Mouse (Mus musculus): ENCODE measurements around the gene Gm11011. TPM values are rescaled to one million over a fixed set of nuclear protein-coding genes. Genes with fewer than 3 reads are reported as not detected.
"Not testable (repeated sequence)": the region's sequence is repeated elsewhere in the genome, so short reads cannot be mapped to it uniquely, and the experiment has no call there.

Gm11011 gene
- not detected in 2 replicates for polyA plus RNA-seq (2015; fragmentation: Nextera tagmentation; extraction: Ambion mirVana)

DNA sequence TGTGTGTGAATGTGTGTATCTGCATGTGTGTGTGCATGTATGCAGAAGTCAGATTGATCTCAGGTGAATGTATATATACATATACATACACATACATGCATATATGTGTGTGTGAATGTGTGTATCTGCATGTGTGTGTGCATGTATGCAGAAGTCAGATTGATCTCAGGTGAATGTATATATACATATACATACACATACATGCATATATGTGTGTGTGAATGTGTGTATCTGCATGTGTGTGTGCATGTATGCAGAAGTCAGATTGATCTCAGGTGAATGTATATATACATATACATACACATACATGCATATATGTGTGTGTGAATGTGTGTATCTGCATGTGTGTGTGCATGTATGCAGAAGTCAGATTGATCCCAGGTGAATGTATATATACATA lies at the start of gene Gm11011:
Gm11011 (minus strand) TSS at position 101 of the 400 bp plus-strand sequence.
- H3K27ac ChIP-seq; ATAC-seq; H3K27me3 ChIP-seq (replicated peaks); H3K4me2 ChIP-seq (replicated peaks); H3K9me3 ChIP-seq; H3K36me3 ChIP-seq; H3K9ac ChIP-seq; H3K4me3 ChIP-seq (replicated peaks); H3K4me1 ChIP-seq (replicated peaks): not testable (repeated sequence)

DNA sequence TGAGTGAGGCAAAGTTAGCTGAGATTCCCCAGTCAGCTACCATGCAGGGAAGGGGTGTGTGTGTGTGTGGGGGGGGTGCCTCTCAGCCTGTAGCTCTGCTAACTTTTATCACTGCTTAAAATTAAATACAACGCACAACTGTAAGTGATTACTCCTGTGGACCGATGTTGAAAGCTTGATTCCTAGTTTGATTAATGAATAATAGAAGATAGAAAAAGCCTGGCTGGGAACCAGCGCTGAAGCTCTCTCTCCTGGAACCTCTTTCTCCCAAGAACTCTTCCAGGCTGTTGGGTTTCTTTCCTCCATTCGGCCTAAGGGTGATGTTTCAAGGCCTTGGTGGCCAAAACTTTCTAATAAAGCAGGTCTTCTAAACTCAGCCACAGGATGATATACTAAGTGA lies 48.9 kb upstream of the Gm11011 start:
- H3K9ac ChIP-seq, result peak overlapping the region; percentile 26; the same call in 1 of the 2 replicates
- 34% methylated on average over 4 of the region's 4 CpGs for WGBS
- no peaks in the 10 kb centered on the region for H3K9me3 ChIP-seq
- peak overlapping the region; percentile 83 for H3K4me2 ChIP-seq (replicated peaks)
- H3K27ac ChIP-seq, result peak overlapping the region; percentile 82
- H3K36me3 ChIP-seq, result no peaks in the 10 kb centered on the region
- H3K4me3 ChIP-seq (replicated peaks), result peak overlapping the region; percentile 79
- H3K4me1 ChIP-seq (replicated peaks), result peaks cover 7% of the 10 kb centered on the region; the same call in 1 of the 2 replicates
- no peaks in the 10 kb centered on the region for H3K27me3 ChIP-seq (replicated peaks)
- ATAC-seq, result no peak

DNA sequence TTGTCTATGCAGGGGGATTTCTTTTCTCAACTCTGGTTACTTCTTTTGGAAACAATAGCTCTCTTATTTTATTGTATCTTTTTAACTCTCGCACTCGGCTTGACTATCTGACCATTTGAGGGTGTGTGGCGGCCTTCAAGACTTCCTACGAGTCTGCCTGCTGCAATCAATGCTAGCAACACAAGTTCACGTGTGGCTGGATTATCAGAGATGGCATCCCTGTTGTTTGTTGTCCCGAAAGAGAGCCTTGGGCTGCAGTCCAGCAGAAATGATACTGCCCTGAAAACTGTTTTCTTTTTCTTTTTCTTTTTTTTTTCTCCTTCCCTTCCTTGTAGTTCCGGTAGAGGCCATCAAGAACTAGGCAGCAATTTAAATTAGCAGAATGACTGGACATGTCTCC lies 47.9 kb upstream of the Gm11011 start:
- H3K4me2 ChIP-seq (replicated peaks), result peak overlapping the region; percentile 83
- no peaks in the 10 kb centered on the region for H3K27me3 ChIP-seq (replicated peaks)
- peak overlapping the region; percentile 79 for H3K4me3 ChIP-seq (replicated peaks)
- H3K27ac ChIP-seq, result peak overlapping the region; percentile 96
- ATAC-seq, result no peak
- peak overlapping the region; percentile 93 for H3K9ac ChIP-seq
- no peaks in the 10 kb centered on the region for H3K36me3 ChIP-seq
- peaks cover 3% of the 10 kb centered on the region; the same call in 1 of the 2 replicates for H3K4me1 ChIP-seq (replicated peaks)
- no peaks in the 10 kb centered on the region for H3K9me3 ChIP-seq
- 10% methylated on average over 7 of the region's 7 CpGs for WGBS

DNA sequence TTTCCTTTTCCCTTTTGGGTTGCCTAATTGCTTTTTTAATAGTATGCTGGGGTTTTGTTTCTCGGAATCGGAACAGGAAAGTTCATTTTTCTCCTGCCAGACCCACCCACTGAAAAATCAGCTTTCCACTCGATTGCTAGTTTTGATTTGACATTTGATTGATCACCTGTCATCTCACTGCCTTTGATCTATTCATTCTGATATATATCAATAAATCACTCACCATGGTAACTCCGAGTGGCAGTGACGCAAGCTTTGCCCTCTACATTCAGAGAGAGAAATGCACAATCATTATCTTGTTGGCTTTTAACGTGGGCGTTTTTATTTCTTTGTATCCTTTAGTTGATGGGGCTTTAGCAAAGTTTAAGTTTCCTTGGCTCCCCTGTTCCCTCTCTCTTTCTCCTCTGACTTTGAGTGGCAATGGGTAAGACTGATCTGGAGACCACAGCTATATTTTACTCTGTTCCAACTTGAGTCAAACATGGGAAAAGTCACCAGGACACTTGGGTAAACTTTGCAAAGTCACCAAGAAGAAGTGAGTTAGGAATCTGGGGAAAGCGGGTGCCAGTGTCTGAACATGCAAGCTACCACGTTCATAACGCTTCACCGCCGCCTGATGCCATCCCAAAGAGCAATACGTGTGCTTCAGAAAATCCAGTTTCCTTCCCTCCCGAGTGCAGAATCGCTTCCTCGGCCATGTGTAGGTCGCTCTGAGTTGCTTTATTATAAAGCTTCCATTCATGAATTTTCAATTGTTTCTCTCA lies 47.3 kb upstream of the Gm11011 start:
- Histone ChIP-seq H3K9me3 (no peaks in the 10 kb centered on the region), H3K9ac (peak overlapping the region; percentile 93), H3K27me3 (replicated peaks) (no peaks in the 10 kb centered on the region), H3K4me1 (replicated peaks) (no peaks in the 10 kb centered on the region), H3K4me3 (replicated peaks) (peak overlapping the region; percentile 79), H3K36me3 (no peaks in the 10 kb centered on the region), H3K4me2 (replicated peaks) (peak overlapping the region; percentile 83), H3K27ac (peak overlapping the region; percentile 96)
- 22% methylated on average over 17 of the region's 17 CpGs for WGBS
- no peak for ATAC-seq

DNA sequence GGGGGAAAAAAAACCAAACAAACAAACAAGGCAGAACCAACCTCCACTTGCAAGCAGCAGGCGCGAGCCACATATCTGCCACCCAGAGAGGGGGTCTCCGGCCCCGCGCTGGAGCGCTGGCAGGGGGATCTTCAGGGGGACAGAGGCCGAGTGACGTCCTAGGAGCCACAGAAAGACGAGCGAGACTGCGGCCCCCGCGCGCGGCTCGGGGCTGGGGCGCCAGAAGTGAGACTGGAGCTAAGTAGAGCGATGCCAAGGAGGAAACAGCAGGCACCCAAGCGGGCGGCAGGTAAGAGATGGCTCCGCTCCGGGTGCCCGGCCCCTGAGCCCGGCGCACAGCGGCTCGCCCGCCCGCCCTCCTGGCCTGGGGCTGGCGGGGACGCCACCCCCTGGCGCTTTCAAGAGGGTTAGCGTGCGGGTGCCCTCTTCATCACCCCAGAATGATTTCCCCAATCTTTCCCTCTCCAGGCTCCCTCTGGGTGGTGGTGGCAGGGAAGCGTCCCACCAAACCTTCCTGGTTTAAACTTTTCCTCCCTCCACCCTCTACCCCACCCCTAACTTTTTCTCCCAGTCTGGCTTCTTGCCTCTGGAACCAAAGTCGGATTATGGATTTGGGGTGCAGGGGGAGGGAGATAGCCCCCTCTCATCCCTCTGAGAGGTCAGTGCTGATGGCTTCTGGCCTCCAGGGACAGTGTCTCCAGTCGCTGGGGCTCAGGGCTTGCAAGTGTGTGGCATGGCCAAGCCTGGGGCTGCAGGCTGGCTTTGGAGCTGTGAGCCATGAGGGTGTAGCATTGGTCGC lies 46.1 kb upstream of the Gm11011 start:
- no peaks in the 10 kb centered on the region for H3K9me3 ChIP-seq
- H3K9ac ChIP-seq, result peak overlapping the region; percentile 93
- peak overlapping the region; percentile 96 for H3K27ac ChIP-seq
- H3K4me1 ChIP-seq (replicated peaks), result no peaks in the 10 kb centered on the region
- H3K4me3 ChIP-seq (replicated peaks), result peak overlapping the region; percentile 79
- peak; percentile 42 for ATAC-seq
- peak overlapping the region; percentile 83 for H3K4me2 ChIP-seq (replicated peaks)
- no peaks in the 10 kb centered on the region for H3K36me3 ChIP-seq
- no peaks in the 10 kb centered on the region for H3K27me3 ChIP-seq (replicated peaks)
- 1% methylated on average over 38 of the region's 38 CpGs for WGBS

DNA sequence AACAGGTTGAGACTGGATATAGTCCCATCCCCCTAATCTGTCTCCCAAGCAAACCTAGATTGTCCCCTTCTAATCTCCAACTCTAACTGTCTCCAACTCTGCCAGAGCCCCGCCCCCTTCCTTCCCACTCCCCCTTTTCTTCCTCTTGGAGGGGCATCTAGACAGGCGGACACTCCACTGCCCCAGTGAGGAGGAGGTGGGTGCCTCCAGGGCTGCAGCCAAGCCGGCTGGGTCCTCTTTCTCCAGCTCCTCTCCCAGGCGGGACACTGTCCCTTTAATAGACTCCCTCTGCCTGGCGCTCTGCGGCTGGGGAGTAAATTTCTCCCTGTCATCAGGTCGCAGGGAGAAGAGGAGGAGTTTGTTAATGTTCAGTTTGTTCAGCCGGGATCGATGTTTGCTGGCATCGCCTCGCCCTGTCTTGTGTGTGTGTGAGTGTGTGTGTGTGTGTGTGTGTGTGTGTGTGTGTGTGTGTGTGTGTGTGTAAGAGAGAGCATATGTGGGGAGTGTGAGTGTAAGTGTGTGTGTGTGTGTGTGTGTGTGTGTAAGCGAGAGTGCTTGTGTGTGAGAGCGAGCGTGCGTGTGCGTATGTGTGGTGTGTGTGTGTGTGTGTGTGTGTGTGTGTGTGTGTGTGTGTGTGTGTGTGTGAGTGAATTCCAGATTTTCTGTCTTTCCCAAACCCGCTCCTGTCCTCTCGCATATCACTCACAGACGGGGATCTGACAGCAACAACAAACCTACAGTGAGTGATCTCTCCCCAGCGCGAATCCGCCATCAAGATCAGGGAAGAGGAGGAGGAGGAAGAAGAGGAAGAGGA lies 45.0 kb upstream of the Gm11011 start, which contains the start of gene Tshz2:
Tshz2 (plus strand) TSS at position 676 of the 814 bp plus-strand sequence.
- WGBS, result under 1% methylated on average over 20 of the region's 22 CpGs
- peak within 1 kb of the TSS; percentile 83 for H3K4me2 ChIP-seq (replicated peaks)
- no peaks in the 10 kb centered on the region for H3K4me1 ChIP-seq (replicated peaks)
- H3K27ac ChIP-seq, result peak within 1 kb of the TSS; percentile 96
- H3K9me3 ChIP-seq, result no peaks in the 10 kb centered on the region
- peak within 1 kb of the TSS; percentile 93 for H3K9ac ChIP-seq
- no peaks in the 10 kb centered on the region for H3K36me3 ChIP-seq
- peak; percentile 81 for ATAC-seq
- H3K27me3 ChIP-seq (replicated peaks), result no peaks in the 10 kb centered on the region
- peak within 1 kb of the TSS; percentile 79 for H3K4me3 ChIP-seq (replicated peaks)

DNA sequence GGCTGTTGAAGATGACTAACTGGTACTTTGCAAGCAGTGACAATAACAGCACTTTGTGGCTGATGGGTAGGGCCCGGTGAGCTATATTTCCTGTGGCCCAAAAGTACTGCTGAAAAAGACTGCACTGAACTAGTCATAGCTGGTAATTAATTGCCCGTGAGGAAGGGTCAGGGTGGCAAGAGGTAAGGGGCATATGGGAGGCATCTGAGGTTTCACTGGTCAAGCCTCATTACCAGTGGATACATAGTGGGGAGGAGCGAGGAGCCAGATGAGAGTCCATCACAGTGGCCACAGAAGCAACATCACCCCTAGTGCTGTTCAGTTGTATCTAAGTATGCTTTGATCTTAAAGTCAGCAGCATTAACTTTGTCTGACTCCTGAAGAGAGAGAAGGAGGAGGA lies 42.5 kb upstream of the Gm11011 start:
- H3K9ac ChIP-seq, result no peak overlapping the region
- H3K27me3 ChIP-seq (replicated peaks), result no peaks in the 10 kb centered on the region
- ATAC-seq, result no peak
- no peaks in the 10 kb centered on the region for H3K4me1 ChIP-seq (replicated peaks)
- H3K9me3 ChIP-seq, result no peaks in the 10 kb centered on the region
- no peak overlapping the region for H3K27ac ChIP-seq
- 93% methylated on average over 3 of the region's 3 CpGs for WGBS
- no peak overlapping the region for H3K4me2 ChIP-seq (replicated peaks)
- H3K4me3 ChIP-seq (replicated peaks), result no peak overlapping the region
- H3K36me3 ChIP-seq, result no peaks in the 10 kb centered on the region

DNA sequence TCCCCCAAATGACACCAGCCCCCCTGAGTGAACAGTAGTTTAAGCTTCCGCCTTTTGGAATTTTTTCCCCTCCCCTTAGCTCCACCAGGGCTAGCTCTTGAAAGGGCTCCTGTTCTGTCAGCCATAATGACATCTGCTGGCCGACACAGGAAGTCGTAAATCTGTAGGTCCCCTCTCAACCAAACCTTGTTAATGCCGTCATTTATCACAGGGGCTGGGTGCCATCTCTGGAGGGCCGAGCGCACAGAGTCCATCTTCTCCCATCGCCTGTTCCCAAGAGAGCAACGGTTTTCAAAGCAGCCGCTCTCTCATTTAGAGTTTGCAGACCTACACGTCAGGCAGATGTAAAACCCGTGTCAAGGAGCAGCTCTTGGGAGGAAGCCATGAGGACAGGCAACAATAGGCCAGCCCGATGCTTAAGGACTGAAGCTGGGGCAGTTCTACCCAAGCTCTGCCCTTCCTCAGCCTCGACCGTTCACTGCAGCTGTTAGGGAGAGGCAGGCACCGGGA lies 33.7 kb upstream of the Gm11011 start:
- Histone ChIP-seq H3K9ac (no peak overlapping the region), H3K27me3 (replicated peaks) (no peaks in the 10 kb centered on the region), H3K4me2 (replicated peaks) (peak overlapping the region; percentile 56), H3K4me1 (replicated peaks) (peaks cover 12% of the 10 kb centered on the region), H3K4me3 (replicated peaks) (peak overlapping the region; percentile 11; the same call in 1 of the 2 replicates), H3K27ac (peak overlapping the region; percentile 76), H3K9me3 (no peaks in the 10 kb centered on the region), H3K36me3 (no peaks in the 10 kb centered on the region)
- 17% methylated on average over 15 of the region's 15 CpGs for WGBS
- peak; percentile 82 for ATAC-seq

DNA sequence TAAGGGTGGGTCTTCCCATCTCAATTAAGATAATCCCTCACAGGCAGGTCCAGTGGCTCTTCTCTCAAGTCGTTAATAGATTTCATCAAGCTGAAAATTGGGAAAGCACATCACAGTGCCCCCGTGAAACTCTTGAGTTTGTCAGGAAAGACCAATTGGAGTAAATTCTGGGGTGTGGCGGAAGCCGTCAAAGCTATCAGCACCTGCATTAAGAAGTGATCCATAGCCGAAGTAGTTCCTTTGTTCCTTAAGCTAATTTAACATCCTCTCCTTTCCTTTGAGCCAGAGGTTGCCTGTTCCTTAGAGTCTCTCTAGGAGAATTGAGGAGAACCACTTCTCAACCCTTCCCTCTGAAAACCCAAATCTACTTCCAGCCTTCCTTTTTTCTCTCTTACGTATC lies 28.5 kb upstream of the Gm11011 start:
- 81% methylated on average over 6 of the region's 6 CpGs for whole genome bisulfite sequencing
- H3K4me1 ChIP-seq (replicated peaks), result peaks cover 7% of the 10 kb centered on the region; the same call in 1 of the 2 replicates
- no peaks in the 10 kb centered on the region for H3K27me3 ChIP-seq (replicated peaks)
- H3K36me3 ChIP-seq, result no peaks in the 10 kb centered on the region
- no peak overlapping the region for H3K27ac ChIP-seq
- no peak overlapping the region for H3K9ac ChIP-seq
- H3K4me2 ChIP-seq (replicated peaks), result no peak overlapping the region
- H3K9me3 ChIP-seq, result no peaks in the 10 kb centered on the region
- H3K4me3 ChIP-seq (replicated peaks), result no peak overlapping the region
- no peak for ATAC-seq

DNA sequence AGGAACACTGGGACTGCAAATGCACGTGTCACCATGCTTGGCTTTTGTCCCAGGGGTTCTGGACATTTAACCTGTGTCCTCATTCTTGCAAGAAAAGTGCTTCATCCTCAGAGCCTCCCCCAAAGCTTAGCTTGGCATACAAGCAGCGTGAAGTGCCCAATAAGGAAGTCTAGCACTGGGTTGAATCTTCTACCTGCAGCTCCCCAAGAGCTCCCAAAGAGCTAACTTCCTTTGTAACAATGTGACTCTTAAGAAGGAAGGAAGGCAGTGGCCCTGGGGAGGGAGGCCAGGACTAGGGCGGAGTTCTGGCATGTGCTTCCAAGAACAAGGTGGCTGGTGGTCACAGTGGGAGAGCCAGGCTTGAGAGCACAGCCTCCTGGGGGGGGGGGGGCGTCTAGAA lies 27.1 kb upstream of the Gm11011 start:
- WGBS, result 72% methylated on average over 4 of the region's 4 CpGs
- Histone ChIP-seq H3K9me3 (no peaks in the 10 kb centered on the region), H3K4me1 (replicated peaks) (peaks cover 3% of the 10 kb centered on the region; the same call in 1 of the 2 replicates), H3K4me2 (replicated peaks) (no peak overlapping the region), H3K9ac (no peak overlapping the region), H3K27me3 (replicated peaks) (no peaks in the 10 kb centered on the region), H3K36me3 (no peaks in the 10 kb centered on the region), H3K4me3 (replicated peaks) (no peak overlapping the region), H3K27ac (no peak overlapping the region)
- no peak for ATAC-seq

DNA sequence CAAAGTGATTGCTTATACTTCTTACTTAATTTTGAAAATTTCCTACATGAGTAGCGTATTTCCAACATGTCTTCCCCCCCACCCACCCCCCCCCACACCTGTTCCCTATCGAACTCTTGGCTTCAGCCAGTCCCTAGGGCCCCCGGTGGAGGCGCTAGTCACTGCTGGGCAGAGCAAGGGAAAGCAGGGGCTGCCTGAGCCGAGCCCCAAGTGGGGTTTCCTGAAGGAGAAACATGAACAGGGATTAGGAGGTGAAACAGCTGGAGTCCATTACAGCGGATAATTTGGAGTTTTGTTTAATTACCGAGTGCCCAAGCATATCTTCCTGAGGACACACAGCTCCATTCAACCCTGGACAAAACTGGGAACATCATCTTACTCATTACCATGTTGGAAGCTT lies 24.0 kb upstream of the Gm11011 start:
- peaks cover 17% of the 10 kb centered on the region; the same call in 1 of the 2 replicates for H3K4me1 ChIP-seq (replicated peaks)
- no peak overlapping the region for H3K27ac ChIP-seq
- no peak overlapping the region for H3K9ac ChIP-seq
- H3K36me3 ChIP-seq, result no peaks in the 10 kb centered on the region
- no peak for ATAC-seq
- H3K4me2 ChIP-seq (replicated peaks), result no peak overlapping the region
- no peaks in the 10 kb centered on the region for H3K27me3 ChIP-seq (replicated peaks)
- 45% methylated on average over 7 of the region's 7 CpGs for whole genome bisulfite sequencing
- no peaks in the 10 kb centered on the region for H3K9me3 ChIP-seq
- no peak overlapping the region for H3K4me3 ChIP-seq (replicated peaks)

All from intestine, embryonic 15.5 days (tissue).